Mouse (Mus musculus) MEL (cell line): ENCODE results near the gene Hamp2.

Source experiments
- CTCF ChIP-seq, 3 experiments: IDR thresholded peaks in 2 of 3; conservative IDR thresholded peaks in 1 of 3; 2 replicates each; pipeline ENCODE4 v1.5.1; 2011 to 2012; ENCODE audit warnings: low read length in 3 of 3, low read depth in 2 of 3, mild to moderate bottlenecking in 2 of 3, improper control_type of control experiment in 1 of 3, inconsistent platforms in 1 of 3, mixed read lengths in 1 of 3, moderate library complexity in 1 of 3; ENCODE audit not compliant: control insufficient read depth in 1 of 3, insufficient read depth in 1 of 3, poor library complexity in 1 of 3, severe bottlenecking in 1 of 3
- E2F4 ChIP-seq: IDR thresholded peaks from 2 replicates; pipeline ENCODE4 v1.6.1; 2011; ENCODE audit warnings: low read depth, low read length, improper control_type of control experiment, borderline replicate concordance
- MAFK ChIP-seq: IDR thresholded peaks from 2 replicates; pipeline ENCODE4 v1.6.1; 2011; ENCODE audit warnings: low read depth, mild to moderate bottlenecking, low read length, improper control_type of control experiment, borderline replicate concordance
- POLR2A ChIP-seq, 2 experiments: IDR thresholded peaks; 2 replicates each; pipeline ENCODE4 v1.6.1; 2011 to 2012; ENCODE audit warnings: low read length in 2 of 2, mild to moderate bottlenecking in 2 of 2, control low read depth in 1 of 2, improper control_type of control experiment in 1 of 2, low read depth in 1 of 2, moderate library complexity in 1 of 2; ENCODE audit not compliant: control insufficient read depth in 1 of 2, insufficient read depth in 1 of 2, poor library complexity in 1 of 2
- USF1 ChIP-seq: IDR thresholded peaks from 2 replicates; pipeline ENCODE4 v1.6.1; 2014; ENCODE audit warnings: low read depth, mild to moderate bottlenecking, inconsistent platforms, low read length, improper control_type of control experiment, moderate library complexity

DNA sequence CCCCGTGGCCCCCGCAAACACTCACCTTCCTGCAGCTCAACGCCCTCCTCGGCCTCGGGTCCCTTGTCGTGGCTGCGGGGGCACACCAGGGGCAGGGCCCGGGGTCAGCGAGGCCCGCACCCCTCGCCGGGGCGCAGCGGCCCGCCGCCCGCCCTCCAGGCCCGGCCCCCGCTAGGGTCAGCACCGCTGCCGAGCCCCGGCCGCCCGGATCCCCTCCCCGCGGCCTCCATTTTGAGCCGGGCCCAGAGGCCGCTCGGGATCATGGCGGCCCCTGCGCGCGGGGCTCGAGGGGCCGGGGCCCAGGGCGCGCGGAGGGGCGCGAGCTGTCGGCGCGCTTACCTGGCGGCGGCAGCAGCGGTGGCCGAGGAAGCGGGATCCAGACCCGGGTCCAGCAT is 31.9 kb upstream of the Hamp2 start:
- TF ChIP-seq E2F4: no peak
- TF ChIP-seq MAFK: no peak
- no peak for TF ChIP-seq CTCF (IDR thresholded peaks at IDR 0.05 in 2 of 3, conservative IDR thresholded peaks at IDR 0.05 in 1 of 3; ENCODE audit: control insufficient read depth in 1 of 3, insufficient read depth in 1 of 3, low read depth in 2 of 3, low read length in 3 of 3, poor library complexity in 1 of 3, severe bottlenecking in 1 of 3)
- TF ChIP-seq POLR2A (IDR thresholded peaks at IDR 0.05; ENCODE audit: control insufficient read depth in 1 of 2, insufficient read depth in 1 of 2, low read depth in 1 of 2, low read length in 2 of 2, poor library complexity in 1 of 2): 0 out of 4 replicates have a peak, but pooled peaks of 1 of the 2 experiments have one; percentile 12
- TF ChIP-seq USF1: no peak
